Mouse (Mus musculus): ENCODE data around the gene Tomm70a. TPM values are rescaled to one million over a fixed set of nuclear protein-coding genes. Genes with fewer than 3 reads are reported as not detected.

Gene Tomm70a
- total RNA-seq, 2 experiments from 2014 or later = 47.5 to 56.4 TPM

- DNase-seq (ENCODE audit: low spot score in 2 of 2) = no peak
Observed at GRCm38 (mm10) chr16:57186618-57187017, 65.1 kb downstream of the Tomm70a start.

GRCm38 (mm10) chr16:57189493-57189892, 68.0 kb downstream of the Tomm70a start:
- no peak for DNase-seq (ENCODE audit: low spot score in 2 of 2)

GRCm38 (mm10) chr16:57190390-57190789, 68.9 kb downstream of the Tomm70a start:
- DNase-seq (ENCODE audit: low spot score in 2 of 2) = no peak

- no peak for DNase-seq (ENCODE audit: low spot score in 2 of 2)
Observed at GRCm38 (mm10) chr16:57191214-57191613, 69.7 kb downstream of the Tomm70a start.

- no peak for DNase-seq (ENCODE audit: low spot score in 2 of 2)
Observed at GRCm38 (mm10) chr16:57196590-57196989, 75.1 kb downstream of the Tomm70a start.

GRCm38 (mm10) chr16:57197281-57197680, 75.8 kb downstream of the Tomm70a start:
- DNase-seq (ENCODE audit: low spot score in 2 of 2) = no peak

Other genes with a start within 250 kb of the Tomm70a start
- gene Tmem45a, start 235.5 kb upstream of the Tomm70a start, total RNA-seq (2021) = 1 to 10 TPM; 6.4 to 7.3 TPM
- gene Lnp1, start 193.6 kb upstream of the Tomm70a start, total RNA-seq (2021) = not detected
- not detected for gene Tmem45a2, start 50.3 kb upstream of the Tomm70a start, total RNA-seq (2021)
- 10 to 100 TPM; 36.8 to 38.8 TPM for gene Nit2, start 45.6 kb downstream of the Tomm70a start, total RNA-seq (2021)
- 10 to 100 TPM; 33.9 to 34.3 TPM for gene Tbc1d23, start 109.8 kb downstream of the Tomm70a start, total RNA-seq (2021)
- not detected for gene Tmem30c, start 171.2 kb downstream of the Tomm70a start, total RNA-seq (2021)
- 10 to 100 TPM; 21.3 to 32.1 TPM for gene Filip1l, start 231.4 kb downstream of the Tomm70a start, total RNA-seq (2021)